Mouse (Mus musculus): Measurements from ENCODE around the gene Olfr294.

Olfr294 gene

DNA sequence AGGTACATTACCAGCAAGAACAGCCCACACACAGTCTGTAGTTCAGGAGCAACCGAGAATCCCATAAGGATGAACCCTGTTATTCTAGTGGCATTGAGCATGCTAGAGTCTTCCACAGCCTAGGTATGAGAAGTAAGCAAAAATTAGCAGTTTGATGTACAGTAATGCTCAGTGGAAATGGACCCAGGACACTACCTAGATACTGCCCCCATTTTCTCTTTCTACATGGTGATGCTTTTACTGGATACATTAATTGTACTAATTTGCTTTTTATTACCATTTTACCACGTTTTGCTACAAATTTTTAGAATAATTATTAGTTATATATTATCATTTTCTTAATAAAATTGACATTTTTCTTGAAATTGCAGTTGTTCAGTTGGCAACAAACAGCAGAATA, at the start of gene Olfr294:
Olfr294 (minus strand) TSS at position 101 of the 400 bp plus-strand sequence.
- no peak for DNase-seq (ENCODE audit: extremely low spot score, low spot score)

DNA sequence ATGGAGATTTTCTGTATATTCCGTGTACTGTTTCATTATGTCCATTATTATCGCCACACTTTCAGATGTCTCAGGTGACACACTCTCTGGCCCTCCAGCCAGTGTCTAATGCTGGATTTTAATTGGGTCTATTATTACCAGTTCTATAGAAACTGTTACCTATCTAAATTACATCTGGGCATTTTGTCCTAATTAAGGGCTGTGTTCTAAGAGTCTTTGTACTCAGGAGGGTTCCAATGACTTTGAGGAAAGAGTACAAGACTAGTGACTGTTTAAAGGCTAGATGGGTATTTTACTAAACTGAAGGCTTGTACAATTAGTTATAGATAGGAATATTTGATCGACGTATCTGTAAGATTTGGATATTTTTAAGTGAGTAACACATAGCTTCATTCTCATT, 32.3 kb upstream of the Olfr294 start, which contains the start of gene Olfr293:
Olfr293 (plus strand) TSS at position 301 of the 400 bp plus-strand sequence.
- DNase-seq (ENCODE audit: extremely low spot score, low spot score), result no peak

DNA sequence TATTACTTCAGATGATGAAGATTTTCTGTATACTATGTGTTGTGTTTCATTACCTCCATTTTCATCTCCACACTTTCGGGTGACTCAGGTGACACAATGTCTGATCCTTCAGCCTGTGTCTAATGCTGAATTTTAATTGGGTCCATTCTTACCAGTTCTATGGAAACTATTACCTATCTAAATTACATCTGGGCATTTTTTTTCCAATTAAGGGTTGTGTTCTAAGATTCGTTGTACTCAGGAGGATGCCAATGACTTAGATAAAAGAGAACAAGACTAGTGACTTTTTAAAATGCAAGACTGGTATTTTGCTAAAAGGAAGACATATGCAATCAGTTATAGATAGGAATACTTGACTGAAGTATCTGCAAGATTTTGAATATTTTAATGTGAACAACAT, 32.9 kb downstream of the Olfr294 start, which contains the start of gene Olfr295:
Olfr295 (plus strand) TSS at position 301 of the 400 bp plus-strand sequence.
- DNase-seq (ENCODE audit: extremely low spot score, low spot score), result no peak

Data from neural tube, embryonic 10.5 days (tissue).